Mouse (Mus musculus): ENCODE data around the gene Gtf3c3.

Gene Gtf3c3

GRCm38 (mm10) chr1:54438340-54439079 lies at the start of gene Gtf3c3:
Gene Gtf3c3, minus strand, starts transcription at chr1:54438971.
- peak; percentile 87 for DNase-seq

- DNase-seq: no peak
Measured at GRCm38 (mm10) chr1:54484744-54485420, 46.1 kb upstream of the Gtf3c3 start.

GRCm38 (mm10) chr1:54480491-54480890 lies 41.7 kb upstream of the Gtf3c3 start:
- DNase-seq: no peak

- no peak for DNase-seq
Measured at GRCm38 (mm10) chr1:54468662-54469061, 29.9 kb upstream of the Gtf3c3 start.

GRCm38 (mm10) chr1:54467366-54467765 lies 28.6 kb upstream of the Gtf3c3 start:
- no peak for DNase-seq

- DNase-seq: no peak
Measured at GRCm38 (mm10) chr1:54452116-54452515, 13.3 kb upstream of the Gtf3c3 start.

- no peak for DNase-seq
Measured at GRCm38 (mm10) chr1:54448833-54449232, 10.1 kb upstream of the Gtf3c3 start.

GRCm38 (mm10) chr1:54443641-54444040 lies 4.9 kb upstream of the Gtf3c3 start:
- no peak for DNase-seq

- DNase-seq: no peak
Measured at GRCm38 (mm10) chr1:54439080-54439476, 307 bp upstream of the Gtf3c3 start.

GRCm38 (mm10) chr1:54422195-54422750 lies 16.5 kb downstream of the Gtf3c3 start:
- DNase-seq: no peak

GRCm38 (mm10) chr1:54421670-54422069 lies 17.1 kb downstream of the Gtf3c3 start:
- DNase-seq: no peak

- no peak for DNase-seq
Measured at GRCm38 (mm10) chr1:54402736-54403135, 36.0 kb downstream of the Gtf3c3 start.

- no peak for DNase-seq
Measured at GRCm38 (mm10) chr1:54384221-54384620, 54.5 kb downstream of the Gtf3c3 start.

- DNase-seq: peak; percentile 71
Measured at GRCm38 (mm10) chr1:54380978-54381914, 57.5 kb downstream of the Gtf3c3 start.

- DNase-seq: peak; percentile 25
Measured at GRCm38 (mm10) chr1:54377506-54378051, 61.2 kb downstream of the Gtf3c3 start.

GRCm38 (mm10) chr1:54356566-54356965 lies 82.2 kb downstream of the Gtf3c3 start:
- DNase-seq: peak; percentile 2

GRCm38 (mm10) chr1:54355485-54355884 lies 83.3 kb downstream of the Gtf3c3 start:
- DNase-seq: no peak

- no peak for DNase-seq
Measured at GRCm38 (mm10) chr1:54354786-54355185, 84.0 kb downstream of the Gtf3c3 start.

Data from lung, postnatal 10 days (tissue).